8 mouse cellular contexts compared by ENCODE assay signal in genomic region chr7:83745413-83746106, GRCm38 (mm10). TPM values are rescaled to one million over a fixed set of nuclear protein-coding genes. Genes with fewer than 3 reads are reported as not detected.
DNase-seq lines count a peak whose midpoint lies in the region; ATAC-seq and TF ChIP-seq lines count a peak whose summit lies in the region.

Gene Il16, minus strand, starts transcription at chr7:83745726.

- H3K4me3 ChIP-seq in layer of hippocampus, adult 2 months = 0 out of 2 replicates have a peak within 1 kb of the TSS, but pooled peaks have one; percentile 9
- no peak within 1 kb of the TSS for H3K4me3 ChIP-seq in embryonic facial prominence, embryonic 11.5 days (ENCODE audit: low read depth, low read length)

- no peak within 1 kb of the TSS for H3K4me2 ChIP-seq in embryonic facial prominence, embryonic 11.5 days (ENCODE audit: low read depth, low read length)

- no peak for ATAC-seq in embryonic facial prominence, embryonic 11.5 days (replicated peaks; ENCODE audit: insufficient number of reproducible peaks, low FRiP score, low TSS enrichment, low read depth)
- ATAC-seq in megakaryocyte progenitor cell, adult 5-6 weeks (replicated peaks; ENCODE audit: poor library complexity) = no peak

- H3K27ac ChIP-seq in layer of hippocampus, adult 2 months = peak within 1 kb of the TSS; percentile 18; the same call in 1 of the 2 replicates
- no peak within 1 kb of the TSS; the same call in 1 of the 2 replicates for H3K27ac ChIP-seq in embryonic facial prominence, embryonic 11.5 days (replicated peaks; ENCODE audit: low read depth, low read length)

- 50% methylated on average over 20 of the region's 20 CpGs for WGBS in embryonic facial prominence, embryonic 11.5 days

- intact Hi-C loops in heart, postnatal 36 days (cut with DNase I) = no loop called here
- intact Hi-C loops in left cerebral cortex, postnatal 36 days (cut with DNase I) = no loop called here

- H3K9ac ChIP-seq in embryonic facial prominence, embryonic 11.5 days (replicated peaks; ENCODE audit: low read length) = peak within 1 kb of the TSS; percentile 18; the same call in 1 of the 2 replicates

- H3K36me3 ChIP-seq in embryonic facial prominence, embryonic 11.5 days (replicated peaks; ENCODE audit: control insufficient read depth, insufficient read depth, low read depth, low read length) = no peaks in the 10 kb centered on the region

- TF ChIP-seq CTCF in layer of hippocampus, adult 2 months (conservative IDR thresholded peaks at IDR 0.05) = no peak

- H3K9me3 ChIP-seq in embryonic facial prominence, embryonic 11.5 days (replicated peaks; ENCODE audit: control insufficient read depth, low read length) = no peaks in the 10 kb centered on the region

- peaks cover 5% of the 10 kb centered on the region; the same call in 1 of the 2 replicates for H3K4me1 ChIP-seq in embryonic facial prominence, embryonic 11.5 days (ENCODE audit: control insufficient read depth, insufficient read depth, low read length)

- no peaks in the 10 kb centered on the region for H3K27me3 ChIP-seq in embryonic facial prominence, embryonic 11.5 days (ENCODE audit: control insufficient read depth, insufficient read depth, low read length)

- DNase-seq in layer of hippocampus, adult 2 months (ENCODE audit: low spot score in 2 of 2) = no peak
- DNase-seq in layer of hippocampus, adult 11-12 months (ENCODE audit: low spot score) = no peak
- DNase-seq in embryonic facial prominence, embryonic 11.5 days (ENCODE audit: low spot score) = no peak
- peak; percentile 20 to 42 for DNase-seq in heart, postnatal 36 days
- no peak for DNase-seq in right cerebral cortex, postnatal 4 days
- no peak for DNase-seq in urinary bladder, postnatal 10 days (ENCODE audit: low spot score)
- no peak for DNase-seq in left cerebral cortex, postnatal 36 days (ENCODE audit: low spot score in 2 of 2)

RNA-seq across cellular contexts. Expression of gene Il16, which starts in this region (rescaled TPM):
- total RNA-seq in layer of hippocampus, adult 2 months (2021) = 10 to 100 TPM; 67.3 to 70.3 TPM
- 1.6 and 3.0 TPM in 2 replicates for polyA plus RNA-seq in embryonic facial prominence, embryonic 11.5 days (2014; fragmentation: Nextera tagmentation; extraction: Ambion mirVana)
- 1 to 10 TPM; 8.4 to 10.0 TPM for total RNA-seq in heart, postnatal 36 days (2021)
- 18.6 and 20.8 TPM in 2 replicates for total RNA-seq in megakaryocyte progenitor cell, adult 5-6 weeks (2015)
- total RNA-seq in megakaryocyte progenitor cell, adult 5-6 weeks (2017) = 66.4 and 71.6 TPM in 2 replicates
- total RNA-seq in left cerebral cortex, postnatal 36 days (2021) = 1 to 10 TPM; 2.5 to 3.4 TPM

Comparison
In these comparisons a context has a peak if more than half of its experiments do, and no peak if none do; other contexts are left out.
1. DNase-seq: peak in heart, postnatal 36 days (2 of 2); none in layer of hippocampus, adult 2 months (0 of 2), layer of hippocampus, adult 11-12 months (single experiment), embryonic facial prominence, embryonic 11.5 days (single experiment), right cerebral cortex, postnatal 4 days (single experiment), urinary bladder, postnatal 10 days (single experiment) and left cerebral cortex, postnatal 36 days (0 of 2).